Mouse (Mus musculus): ENCODE data around the gene Slc38a3. TPM values are rescaled to one million over a fixed set of nuclear protein-coding genes. Genes with fewer than 3 reads are reported as not detected.

Gene Slc38a3
- polyA plus RNA-seq, 1 experiment: not detected

GRCm38 (mm10) chr9:107632478-107632877, 36.9 kb downstream of the Slc38a3 start:
- H3K4me3 ChIP-seq (replicated peaks): peak overlapping the region; percentile 99
- no peaks in the 10 kb centered on the region for H3K9me3 ChIP-seq
- TF ChIP-seq FLI1 (IDR thresholded peaks at IDR 0.05; ENCODE audit: low read length) (no peak), GATA1 (IDR thresholded peaks at IDR 0.05; ENCODE audit: borderline replicate concordance, low read length) (no peak)
- H3K27me3 ChIP-seq (replicated peaks): peaks cover 5% of the 10 kb centered on the region
- peaks cover 51% of the 10 kb centered on the region for H3K36me3 ChIP-seq (replicated peaks; ENCODE audit: low read length)
- H3K4me1 ChIP-seq: peaks cover 75% of the 10 kb centered on the region

GRCm38 (mm10) chr9:107631861-107632260, 37.5 kb downstream of the Slc38a3 start:
- H3K27me3 ChIP-seq (replicated peaks): no peaks in the 10 kb centered on the region
- H3K9me3 ChIP-seq: no peaks in the 10 kb centered on the region
- H3K4me1 ChIP-seq: peaks cover 76% of the 10 kb centered on the region
- H3K4me3 ChIP-seq (replicated peaks): peak overlapping the region; percentile 99
- no peak for TF ChIP-seq FLI1 (IDR thresholded peaks at IDR 0.05; ENCODE audit: low read length)
- TF ChIP-seq GATA1 (IDR thresholded peaks at IDR 0.05; ENCODE audit: borderline replicate concordance, low read length): no peak
- peaks cover 58% of the 10 kb centered on the region for H3K36me3 ChIP-seq (replicated peaks; ENCODE audit: low read length)

- Histone ChIP-seq H3K4me1 (peaks cover 78% of the 10 kb centered on the region), H3K27me3 (replicated peaks) (no peaks in the 10 kb centered on the region), H3K4me3 (replicated peaks) (peak overlapping the region; percentile 47), H3K9me3 (no peaks in the 10 kb centered on the region), H3K36me3 (replicated peaks; ENCODE audit: low read length) (peaks cover 62% of the 10 kb centered on the region)
- no peak for TF ChIP-seq GATA1 (IDR thresholded peaks at IDR 0.05; ENCODE audit: borderline replicate concordance, low read length)
- no peak for TF ChIP-seq FLI1 (IDR thresholded peaks at IDR 0.05; ENCODE audit: low read length)
These were observed 38.0 kb downstream of the Slc38a3 start for GRCm38 (mm10) chr9:107631311-107631826.

- Histone ChIP-seq H3K4me1 (peaks cover 78% of the 10 kb centered on the region), H3K4me3 (replicated peaks) (peak overlapping the region; percentile 69), H3K9me3 (no peaks in the 10 kb centered on the region), H3K27me3 (replicated peaks) (no peaks in the 10 kb centered on the region), H3K36me3 (replicated peaks; ENCODE audit: low read length) (peaks cover 70% of the 10 kb centered on the region)
- TF ChIP-seq GATA1 (IDR thresholded peaks at IDR 0.05; ENCODE audit: borderline replicate concordance, low read length) (no peak), FLI1 (IDR thresholded peaks at IDR 0.05; ENCODE audit: low read length) (no peak)
These were observed 38.8 kb downstream of the Slc38a3 start for GRCm38 (mm10) chr9:107630576-107630975.

- Histone ChIP-seq H3K4me1 (peaks cover 82% of the 10 kb centered on the region), H3K36me3 (replicated peaks; ENCODE audit: low read length) (peaks cover 76% of the 10 kb centered on the region), H3K4me3 (replicated peaks) (peak overlapping the region; percentile 86), H3K9me3 (no peaks in the 10 kb centered on the region), H3K27me3 (replicated peaks) (no peaks in the 10 kb centered on the region)
- TF ChIP-seq GATA1 (IDR thresholded peaks at IDR 0.05; ENCODE audit: borderline replicate concordance, low read length) (no peak), FLI1 (IDR thresholded peaks at IDR 0.05; ENCODE audit: low read length) (no peak)
These were observed 39.4 kb downstream of the Slc38a3 start for GRCm38 (mm10) chr9:107629901-107630425.

- Histone ChIP-seq H3K4me3 (replicated peaks) (peak overlapping the region; percentile 86), H3K9me3 (no peaks in the 10 kb centered on the region), H3K4me1 (peaks cover 88% of the 10 kb centered on the region), H3K27me3 (replicated peaks) (no peaks in the 10 kb centered on the region), H3K36me3 (replicated peaks; ENCODE audit: low read length) (peaks cover 82% of the 10 kb centered on the region)
- no peak for TF ChIP-seq GATA1 (IDR thresholded peaks at IDR 0.05; ENCODE audit: borderline replicate concordance, low read length)
- TF ChIP-seq FLI1 (IDR thresholded peaks at IDR 0.05; ENCODE audit: low read length): no peak
These were observed 40.0 kb downstream of the Slc38a3 start for GRCm38 (mm10) chr9:107629411-107629730.

- no peak for TF ChIP-seq GATA1 (IDR thresholded peaks at IDR 0.05; ENCODE audit: borderline replicate concordance, low read length)
- no peak for TF ChIP-seq FLI1 (IDR thresholded peaks at IDR 0.05; ENCODE audit: low read length)
- Histone ChIP-seq H3K36me3 (replicated peaks; ENCODE audit: low read length) (peaks cover 87% of the 10 kb centered on the region), H3K9me3 (no peaks in the 10 kb centered on the region), H3K4me3 (replicated peaks) (peak overlapping the region; percentile 86), H3K4me1 (peaks cover 93% of the 10 kb centered on the region), H3K27me3 (replicated peaks) (no peaks in the 10 kb centered on the region)
These were observed 40.5 kb downstream of the Slc38a3 start for GRCm38 (mm10) chr9:107628721-107629410.

GRCm38 (mm10) chr9:107627387-107628255, 41.7 kb downstream of the Slc38a3 start:
- TF ChIP-seq GATA1 (IDR thresholded peaks at IDR 0.05; ENCODE audit: borderline replicate concordance, low read length) (no peak), FLI1 (IDR thresholded peaks at IDR 0.05; ENCODE audit: low read length) (no peak)
- Histone ChIP-seq H3K27me3 (replicated peaks) (no peaks in the 10 kb centered on the region), H3K4me3 (replicated peaks) (peak overlapping the region; percentile 84), H3K36me3 (replicated peaks; ENCODE audit: low read length) (peaks cover 96% of the 10 kb centered on the region), H3K9me3 (no peaks in the 10 kb centered on the region), H3K4me1 (peaks cover 100% of the 10 kb centered on the region)

- Histone ChIP-seq H3K27me3 (replicated peaks) (no peaks in the 10 kb centered on the region), H3K4me3 (replicated peaks) (peak overlapping the region; percentile 75), H3K36me3 (replicated peaks; ENCODE audit: low read length) (peaks cover 96% of the 10 kb centered on the region), H3K9me3 (no peaks in the 10 kb centered on the region), H3K4me1 (peaks cover 97% of the 10 kb centered on the region)
- TF ChIP-seq FLI1 (IDR thresholded peaks at IDR 0.05; ENCODE audit: low read length) (no peak), GATA1 (IDR thresholded peaks at IDR 0.05; ENCODE audit: borderline replicate concordance, low read length) (no peak)
These were observed 42.5 kb downstream of the Slc38a3 start for GRCm38 (mm10) chr9:107626844-107627277.

Measured in megakaryocyte, embryonic 14.5 days (primary cell).